Mouse (Mus musculus) olfactory bulb, adult 2 months (tissue): ENCODE results near the gene Fuz. TPM values are rescaled to one million over a fixed set of nuclear protein-coding genes. Genes with fewer than 3 reads are reported as not detected.

ENCODE experiments used
- H3K27ac ChIP-seq: fragments of 200-500 bp; 2 replicates; pipeline ENCODE4 v1.5.1; 2012; ENCODE audit warnings: low read depth, low read length; ENCODE audit not compliant: insufficient read depth
- H3K4me1 ChIP-seq: fragments of 200-500 bp; 2 replicates; pipeline ENCODE4 v1.6.1; 2012; ENCODE audit warnings: low read length; ENCODE audit not compliant: control insufficient read depth, insufficient read depth
- H3K4me3 ChIP-seq: fragments of 200-500 bp; 2 replicates; pipeline ENCODE4 v1.5.1; 2012; ENCODE audit warnings: mild to moderate bottlenecking, low read depth, low read length, moderate library complexity; ENCODE audit not compliant: insufficient read depth
- CTCF ChIP-seq: fragments of 200-500 bp; IDR thresholded peaks from 2 replicates; pipeline ENCODE4 v1.5.1; 2012; ENCODE audit warnings: low read depth, mild to moderate bottlenecking, low read length, moderate library complexity; ENCODE audit not compliant: insufficient read depth
- POLR2A ChIP-seq: fragments of 200-500 bp; IDR thresholded peaks from 2 replicates; pipeline ENCODE4 v1.6.1; 2012; ENCODE audit warnings: mild to moderate bottlenecking, low read depth, low read length, moderate library complexity; ENCODE audit not compliant: insufficient read depth
- WGBS: fragments of 180-500 bp; shearing (Covaris S2); methylation state at CpG from one replicate; pipeline ENCODE4 v1.1.7; 2018; 5-methylcytosine and 5-hydroxymethylcytosine counted together
- polyA plus RNA-seq: library from polyadenylated mRNA; stranded (reverse); fragments of >200 nt; gene quantifications from 2 replicates; pipeline ENCODE4 v1.2.4, GENCODE M21; 2012; ENCODE audit warnings: low replicate concordance; ENCODE audit not compliant: missing spikeins, insufficient read depth, insufficient read length

Gene Fuz
- polyA plus RNA-seq, 1 experiment, result not detected

DNA sequence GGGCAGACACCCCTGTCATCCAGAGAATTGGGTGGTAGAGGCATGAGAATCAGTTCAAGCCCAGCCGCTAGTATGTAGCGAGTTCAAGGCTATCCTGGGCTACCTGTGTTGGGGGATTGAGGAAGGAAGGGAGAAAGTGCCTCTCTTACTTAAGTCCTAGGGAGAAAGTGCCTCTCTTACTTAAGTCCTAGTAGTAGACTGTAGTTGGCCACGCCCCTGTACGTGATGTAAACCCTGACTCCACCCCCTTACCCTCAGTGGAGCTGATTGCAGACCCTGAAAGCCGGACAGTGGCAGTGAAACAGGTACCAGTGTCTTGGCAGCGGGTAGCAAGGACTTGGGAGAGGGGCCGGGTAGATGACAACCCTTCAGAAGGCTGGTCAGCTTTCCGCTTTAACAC, 38.0 kb upstream of the Fuz start:
- no peak overlapping the region for H3K27ac ChIP-seq
- peak overlapping the region; percentile 91 for H3K4me3 ChIP-seq
- H3K4me1 ChIP-seq, result peaks cover 41% of the 10 kb centered on the region
- no peak for TF ChIP-seq CTCF
- no peak for TF ChIP-seq POLR2A
- 27% methylated on average over 8 of the region's 8 CpGs for WGBS

GRCm38 (mm10) chr7:44859896-44860295, 36.0 kb upstream of the Fuz start:
- H3K27ac ChIP-seq, result no peak overlapping the region
- no peak overlapping the region for H3K4me3 ChIP-seq
- no peak for TF ChIP-seq POLR2A
- no peak for TF ChIP-seq CTCF
- peaks cover 47% of the 10 kb centered on the region for H3K4me1 ChIP-seq
- 89% methylated on average over 11 of the region's 11 CpGs for WGBS

DNA sequence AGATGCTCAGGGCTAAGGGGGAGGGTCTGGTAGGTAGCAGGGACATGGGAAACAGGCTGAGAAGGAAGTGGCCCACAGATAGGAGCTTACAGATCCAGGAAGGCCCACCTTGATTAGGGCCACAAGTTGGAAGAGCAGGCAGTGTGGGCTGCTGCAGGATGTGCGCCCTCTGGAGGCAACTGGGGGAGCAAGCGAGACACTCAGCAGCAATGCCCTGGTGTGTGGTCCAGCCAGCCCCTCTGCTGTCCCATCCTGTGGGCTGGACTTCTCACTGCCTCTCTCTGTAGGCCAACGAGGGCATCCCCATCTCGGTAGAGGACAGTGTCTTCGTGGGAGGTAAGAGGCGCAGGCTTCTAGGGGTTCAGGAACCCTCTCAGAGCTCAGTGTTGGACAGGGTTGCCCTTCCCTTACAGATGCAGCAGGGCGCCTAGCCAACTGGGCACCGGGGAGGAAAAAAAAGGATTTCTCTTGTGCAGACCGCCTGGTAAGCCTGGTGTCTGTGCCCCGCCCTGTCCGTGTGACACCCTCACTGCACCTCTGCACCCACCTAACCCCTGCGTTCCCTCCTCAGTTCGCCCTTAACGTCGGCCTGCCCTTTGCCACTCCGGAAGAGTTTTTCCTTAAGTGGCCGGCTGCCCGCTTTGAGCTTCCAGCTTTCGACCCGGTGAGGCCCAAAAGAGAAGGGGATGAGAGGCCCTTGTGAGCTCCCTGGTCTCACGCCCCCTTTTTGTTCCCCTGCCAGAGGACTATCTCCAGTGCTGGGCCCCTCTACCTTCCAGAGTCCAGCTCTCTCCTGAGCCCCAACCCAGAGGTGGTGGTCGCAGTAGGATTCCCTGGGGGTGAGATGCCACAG, 35.1 kb upstream of the Fuz start:
- Histone ChIP-seq H3K27ac (no peak overlapping the region), H3K4me3 (no peak overlapping the region), H3K4me1 (peaks cover 52% of the 10 kb centered on the region)
- TF ChIP-seq POLR2A (no peak), CTCF (peak; percentile 68)
- 40% methylated on average over 22 of the region's 22 CpGs for WGBS

DNA sequence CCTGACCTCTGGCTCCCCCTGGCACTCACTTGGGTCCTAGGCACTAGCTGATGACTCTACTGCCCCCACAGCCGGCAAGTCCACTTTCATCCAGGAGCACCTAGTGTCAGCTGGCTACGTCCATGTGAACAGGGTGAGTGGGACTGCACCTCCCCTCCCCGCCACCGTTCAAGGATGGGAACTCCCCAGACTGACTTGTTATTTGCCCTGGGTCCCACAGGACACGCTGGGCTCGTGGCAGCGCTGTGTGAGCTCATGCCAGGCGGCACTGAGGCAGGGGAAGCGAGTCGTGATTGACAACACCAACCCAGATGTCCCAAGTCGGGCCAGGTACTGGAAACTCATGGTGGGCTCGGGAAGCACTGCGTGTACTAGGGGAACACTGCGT, 34.5 kb upstream of the Fuz start:
- Histone ChIP-seq H3K27ac (no peak overlapping the region), H3K4me3 (no peak overlapping the region), H3K4me1 (peaks cover 57% of the 10 kb centered on the region)
- TF ChIP-seq CTCF, result no peak
- no peak for TF ChIP-seq POLR2A
- WGBS, result 64% methylated on average over 14 of the region's 14 CpGs

DNA sequence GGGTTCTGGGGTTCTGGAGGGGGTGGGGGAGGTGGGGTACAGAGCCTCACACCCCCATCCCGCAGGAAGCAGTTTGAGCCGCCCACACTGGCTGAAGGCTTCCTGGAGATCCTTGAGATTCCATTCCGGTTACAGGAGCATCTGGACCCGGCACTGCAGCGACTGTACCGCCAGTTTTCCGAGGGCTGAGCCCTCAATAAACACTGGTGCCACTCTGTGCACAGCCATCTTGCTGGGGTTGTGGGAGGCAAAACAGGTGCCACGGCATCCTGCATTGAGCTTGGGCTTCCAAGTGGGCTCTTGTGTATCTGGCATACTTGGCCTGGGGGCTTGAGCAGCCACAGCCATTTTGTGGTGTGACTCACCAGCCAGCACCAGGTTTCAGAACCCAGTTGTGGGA, 33.4 kb upstream of the Fuz start:
- Histone ChIP-seq H3K4me1 (peaks cover 67% of the 10 kb centered on the region), H3K4me3 (no peak overlapping the region), H3K27ac (no peak overlapping the region)
- 43% methylated on average over 8 of the region's 8 CpGs for WGBS
- TF ChIP-seq POLR2A (no peak), CTCF (no peak)

GRCm38 (mm10) chr7:44863210-44863609, 32.7 kb upstream of the Fuz start:
- WGBS, result 84% methylated on average over 14 of the region's 14 CpGs
- no peak overlapping the region for H3K4me3 ChIP-seq
- H3K27ac ChIP-seq, result no peak overlapping the region
- H3K4me1 ChIP-seq, result peaks cover 71% of the 10 kb centered on the region
- TF ChIP-seq CTCF (no peak), POLR2A (no peak)

GRCm38 (mm10) chr7:44863982-44864494, 31.8 kb upstream of the Fuz start:
- 73% methylated on average over 11 of the region's 11 CpGs for WGBS
- Histone ChIP-seq H3K27ac (no peak overlapping the region), H3K4me1 (peaks cover 70% of the 10 kb centered on the region), H3K4me3 (no peak overlapping the region)
- TF ChIP-seq POLR2A (no peak), CTCF (no peak)

GRCm38 (mm10) chr7:44864595-44865542, 31.0 kb upstream of the Fuz start:
- WGBS, result 49% methylated on average over 24 of the region's 24 CpGs
- H3K4me1 ChIP-seq, result peaks cover 67% of the 10 kb centered on the region
- no peak for TF ChIP-seq POLR2A
- TF ChIP-seq CTCF, result no peak
- H3K27ac ChIP-seq, result no peak overlapping the region
- H3K4me3 ChIP-seq, result no peak overlapping the region
